Mouse (Mus musculus): ENCODE measurements at regions not wholly inside any gene's neighbourhood (a gene's known extent, or its start where the extent isn't known, plus 50 kb on each side); places are given as distances from the start of the nearest gene placed in this dataset.
"Not testable (repeated sequence)": the region's sequence is repeated elsewhere in the genome, so short reads cannot be mapped to it uniquely, and the experiment has no call there.

DNA sequence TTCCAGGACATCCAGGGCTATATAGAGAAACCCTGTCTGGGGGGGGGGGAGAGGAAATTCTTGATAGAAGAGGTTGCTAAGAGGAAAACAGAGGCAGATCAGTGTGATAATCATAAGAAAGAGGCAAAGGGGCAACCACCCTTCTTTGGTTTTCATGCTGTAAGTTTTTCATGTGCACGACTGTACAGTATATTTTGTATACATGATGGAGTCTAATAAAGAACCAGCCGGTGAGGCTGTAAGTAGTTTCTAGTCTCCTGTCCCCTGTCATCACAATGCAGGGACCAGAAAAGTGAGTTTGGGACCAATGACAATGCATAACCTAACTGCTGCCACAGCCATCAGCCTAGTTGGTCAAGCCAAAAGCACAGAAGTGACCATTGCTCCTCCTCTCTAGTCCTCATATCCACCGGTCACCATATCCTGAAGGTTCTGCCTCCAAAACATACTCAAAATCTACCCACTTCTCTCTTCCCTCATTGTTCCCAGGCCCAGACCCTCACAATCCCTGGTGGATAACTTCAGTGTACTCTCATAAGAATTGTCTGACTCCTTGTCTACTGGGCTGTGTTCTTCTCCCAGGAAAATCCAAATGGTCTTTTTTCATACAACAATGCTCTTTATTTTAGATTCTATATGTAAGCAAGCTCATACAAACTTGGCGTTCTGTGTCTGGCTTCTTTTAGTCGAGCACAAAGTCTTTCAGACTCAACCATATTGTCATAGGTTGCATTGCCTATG, 122.9 kb upstream of the Cpm start:
- DNase-seq (ENCODE audit: low read depth, low spot score): no peak
- 89% methylated on average over 5 of the region's 5 CpGs for WGBS

DNA sequence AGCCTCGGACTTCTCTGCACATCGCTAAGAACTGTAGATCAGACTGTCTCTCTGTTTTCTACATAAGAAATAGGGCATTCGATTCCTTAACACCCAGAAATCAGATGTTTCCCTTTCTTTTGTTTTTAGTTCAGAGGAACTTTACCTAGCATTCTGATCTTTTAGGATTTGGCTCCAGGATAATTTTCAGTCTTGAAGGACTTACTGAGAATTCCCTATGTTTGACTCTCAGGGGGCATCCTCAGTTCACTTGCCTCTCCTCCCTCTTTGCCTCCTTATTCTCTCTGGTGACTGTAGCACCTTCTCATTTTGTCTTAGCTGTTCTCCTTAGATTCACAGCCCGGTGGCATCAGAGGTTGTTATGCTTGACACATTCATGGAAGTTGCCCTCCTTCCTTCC, 123.8 kb upstream of the Cpm start:
- 78% methylated on average over 4 of the region's 4 CpGs for WGBS
- no peak for DNase-seq (ENCODE audit: low read depth, low spot score)

DNA sequence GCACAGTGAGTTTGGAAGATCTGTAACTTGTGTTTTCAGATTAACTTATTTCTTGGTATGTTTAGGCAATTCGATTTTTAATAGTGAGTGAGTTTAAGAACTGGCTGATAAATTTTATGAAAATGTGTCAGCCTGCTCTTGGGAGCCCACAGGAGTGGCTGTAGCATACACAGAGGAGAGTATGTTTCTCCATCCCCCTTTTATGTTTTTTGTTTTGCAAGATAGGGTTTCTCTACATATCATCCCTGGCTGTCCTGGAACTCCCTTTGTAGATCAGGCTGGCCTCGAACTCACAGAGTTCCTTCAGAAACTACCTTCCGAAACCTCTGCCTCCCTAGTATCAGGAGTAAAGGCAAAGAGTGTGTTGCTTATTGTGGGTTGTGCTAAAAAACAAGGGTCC, 124.2 kb upstream of the Cpm start:
- 84% methylated on average over 3 of the region's 3 CpGs for WGBS
- no peak for DNase-seq (ENCODE audit: low read depth, low spot score)

DNA sequence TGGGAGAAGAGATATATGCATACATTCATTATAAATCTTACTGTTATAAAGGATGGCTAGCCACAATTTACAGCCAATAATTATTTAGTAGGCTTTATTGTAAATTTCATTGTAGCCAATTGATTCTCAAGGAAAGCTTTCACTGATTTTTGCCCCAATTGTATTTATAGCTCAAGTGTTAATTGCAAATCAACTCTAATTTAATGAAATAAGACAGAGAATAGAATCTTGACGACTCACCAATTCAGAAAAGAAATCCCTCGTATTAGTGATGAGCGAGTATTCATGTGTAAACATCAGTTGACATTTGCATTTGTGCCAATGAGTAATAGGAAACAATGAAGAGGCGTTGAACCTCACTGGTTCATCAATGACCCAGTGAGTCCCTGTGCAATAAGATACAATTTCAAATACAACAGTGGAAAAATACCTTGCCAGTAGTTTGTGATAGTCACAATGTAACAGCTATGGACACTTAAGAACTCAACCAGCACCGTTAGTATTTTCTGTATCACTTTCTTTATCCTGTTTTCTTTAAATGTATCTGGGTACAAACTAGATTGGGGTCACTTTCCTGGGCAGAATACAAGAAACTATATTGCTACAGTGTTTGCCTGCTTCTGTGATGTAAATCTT, 124.6 kb upstream of the Cpsf6 start:
- whole genome bisulfite sequencing: 76% methylated on average over 5 of the region's 5 CpGs
- DNase-seq (ENCODE audit: low read depth, low spot score): no peak

DNA sequence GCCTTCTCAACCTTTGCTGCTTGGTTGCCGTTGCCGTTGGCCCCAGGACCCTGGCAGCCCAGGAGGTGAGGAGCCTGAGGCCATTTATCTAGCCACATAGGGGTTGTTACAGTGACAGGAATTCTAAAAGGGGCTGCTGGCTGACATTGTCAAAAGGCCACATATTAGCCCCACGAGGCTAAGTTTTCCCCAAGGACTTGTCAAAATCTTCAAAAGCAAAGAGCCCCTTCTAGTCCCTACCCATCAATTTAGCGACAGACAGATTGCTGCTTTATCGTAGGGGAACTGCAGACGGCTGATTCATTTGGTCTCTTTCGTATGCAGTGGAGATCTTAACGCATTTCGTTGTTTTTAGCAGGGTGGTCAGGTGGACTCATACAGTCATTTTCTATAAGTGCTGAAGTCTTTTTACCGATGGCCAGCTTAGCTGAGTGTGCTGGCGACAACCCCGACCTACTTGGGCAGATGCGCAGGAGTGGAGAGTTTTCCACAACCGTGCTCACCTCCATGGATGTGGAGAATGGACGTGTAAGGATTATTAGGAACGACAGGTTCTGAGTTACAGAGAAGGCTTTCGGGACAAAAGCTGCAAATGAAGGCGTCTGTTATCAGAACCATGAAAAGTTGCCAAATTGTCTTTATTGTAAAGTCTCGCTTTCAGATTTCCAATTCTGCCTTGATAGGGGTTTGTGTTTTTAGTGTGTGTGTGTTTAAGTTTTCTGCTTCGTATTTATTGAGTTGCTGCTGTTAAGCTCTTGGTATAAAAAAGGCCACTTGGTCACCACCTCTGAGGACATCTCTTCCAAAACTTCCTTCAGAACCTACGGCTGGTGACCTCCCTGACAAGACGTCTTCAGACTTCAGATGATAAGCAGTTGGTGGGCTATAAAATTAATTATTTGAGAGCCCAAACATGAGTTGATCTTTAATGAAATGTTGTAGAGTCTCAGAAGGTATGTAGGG, 123.7 kb upstream of the Cpsf6 start:
- WGBS: 84% methylated on average over 22 of the region's 22 CpGs
- DNase-seq (ENCODE audit: low read depth, low spot score): no peak

DNA sequence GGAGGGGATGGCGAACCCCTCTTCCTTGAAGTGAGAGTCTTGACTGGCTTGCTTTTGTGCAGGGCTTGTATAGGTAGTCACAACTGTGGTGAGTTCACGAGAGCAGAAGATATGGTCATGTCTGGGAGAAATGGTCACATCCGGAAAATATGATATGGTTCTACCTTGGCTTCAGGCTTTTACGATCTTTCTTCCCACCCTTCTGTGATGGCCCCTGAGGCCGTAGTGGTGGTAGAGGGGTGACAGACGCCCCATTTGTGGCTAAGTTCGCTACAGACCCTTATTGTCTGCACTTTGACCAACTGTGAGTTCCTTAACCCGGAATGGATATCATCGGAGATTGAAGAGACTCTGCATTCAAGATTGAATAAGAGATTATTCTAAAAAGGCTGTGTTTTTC, 122.9 kb upstream of the Cpsf6 start:
- 85% methylated on average over 9 of the region's 9 CpGs for WGBS
- no peak for DNase-seq (ENCODE audit: low read depth, low spot score)

DNA sequence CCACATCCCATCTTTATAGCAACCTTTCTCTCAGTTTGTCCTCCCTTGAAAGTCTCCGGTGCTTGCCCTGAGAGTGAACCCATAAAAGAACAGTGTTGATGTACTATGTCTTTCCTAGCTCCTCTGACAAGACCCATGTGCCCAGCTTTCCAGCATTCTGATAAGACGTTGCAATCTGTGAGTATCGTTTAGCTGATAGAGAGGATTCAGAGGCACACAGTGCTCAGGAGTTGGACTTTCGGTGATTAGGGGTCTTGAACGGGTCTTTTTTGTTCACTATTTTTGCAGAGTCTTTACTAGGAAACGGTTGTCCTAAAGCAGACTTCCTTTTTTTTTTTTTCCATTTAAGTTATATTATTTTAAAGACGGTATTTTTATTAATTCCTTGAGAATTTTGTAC, 122.3 kb upstream of the Cpsf6 start:
- WGBS: 77% methylated on average over 7 of the region's 7 CpGs
- DNase-seq (ENCODE audit: low read depth, low spot score): no peak

DNA sequence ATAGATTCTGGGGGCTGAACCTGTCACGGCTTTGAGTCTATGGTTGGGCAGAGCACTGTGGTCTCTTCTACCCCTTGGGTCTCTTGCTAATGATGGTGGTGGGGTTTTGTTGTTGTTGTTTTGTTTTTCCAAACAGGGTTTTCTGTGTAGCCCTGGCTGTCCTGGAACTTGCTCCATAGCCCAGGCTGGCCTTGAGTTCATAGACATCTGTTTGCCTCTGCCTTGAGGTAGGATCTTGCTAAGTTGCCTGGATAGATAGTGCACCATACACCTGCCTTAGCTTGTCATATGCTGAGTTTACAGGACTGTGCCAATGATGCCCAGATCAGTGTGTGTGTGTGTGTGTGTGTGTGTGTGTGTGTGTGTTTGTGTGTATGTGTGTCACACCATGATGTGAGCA, 121.6 kb upstream of the Cpsf6 start:
- DNase-seq (ENCODE audit: low read depth, low spot score): no peak
- 88% methylated on average over 1 of the region's 1 CpGs for WGBS

DNA sequence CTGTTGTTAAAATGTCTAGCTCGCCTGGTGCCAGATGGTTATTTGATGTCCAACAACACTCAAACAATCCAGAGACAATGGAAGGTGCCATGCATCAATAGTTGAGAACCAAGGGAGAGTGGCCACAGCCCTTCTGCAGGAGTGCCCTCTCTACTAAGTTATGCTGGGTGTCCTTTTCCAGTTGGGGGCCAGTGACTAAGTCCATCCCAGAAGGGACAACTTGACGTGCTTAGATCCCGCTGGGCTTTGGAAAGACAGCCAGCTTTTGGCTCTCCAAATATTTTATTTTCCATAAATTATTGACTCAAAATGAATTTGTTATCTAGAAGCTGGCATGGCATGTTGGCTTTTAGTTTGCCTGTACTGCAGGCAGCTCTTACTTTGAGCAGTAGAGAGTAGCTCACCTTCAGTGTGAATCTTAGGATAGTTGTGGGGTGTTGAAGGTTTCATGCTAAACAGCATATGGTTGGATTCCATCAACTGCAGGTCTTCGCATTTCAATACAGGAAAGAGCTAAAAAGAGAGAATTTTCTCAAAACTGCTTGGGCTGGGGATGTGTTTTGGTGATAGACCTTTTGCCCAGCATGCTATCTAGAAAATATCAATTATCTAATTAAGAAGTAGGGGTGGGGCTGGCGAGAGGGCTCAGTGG, 120.8 kb upstream of the Cpsf6 start:
- no peak for DNase-seq (ENCODE audit: low read depth, low spot score)
- WGBS: 86% methylated on average over 5 of the region's 5 CpGs

DNA sequence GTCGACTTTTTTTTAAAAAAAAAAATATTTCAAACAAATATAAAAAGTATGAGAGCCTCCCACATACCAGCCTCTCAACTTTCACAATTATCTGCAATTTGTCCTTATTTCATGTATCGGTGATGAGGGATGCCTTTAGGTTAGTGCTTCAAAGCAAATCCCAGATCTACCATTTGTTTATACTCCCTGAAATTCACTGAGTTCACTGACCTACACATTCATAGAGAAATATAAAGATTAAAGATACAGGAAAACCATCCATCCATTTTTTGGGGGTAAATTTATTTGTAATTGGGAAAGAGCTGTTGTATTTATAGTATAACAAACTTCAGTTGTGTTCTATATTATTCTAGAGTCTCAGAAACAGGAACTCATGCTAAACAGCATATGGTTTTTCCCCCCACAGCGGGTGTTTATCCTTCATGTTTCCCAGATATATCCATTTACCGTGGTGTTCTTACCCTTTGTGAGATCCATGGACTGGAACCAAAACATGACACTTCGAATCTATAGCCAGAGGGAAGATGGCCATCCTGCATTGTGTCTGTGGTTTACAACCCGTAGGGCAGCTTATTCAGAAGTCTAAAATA, 120.1 kb upstream of the Cpsf6 start:
- 86% methylated on average over 6 of the region's 6 CpGs for WGBS
- no peak for DNase-seq (ENCODE audit: low read depth, low spot score)

DNA sequence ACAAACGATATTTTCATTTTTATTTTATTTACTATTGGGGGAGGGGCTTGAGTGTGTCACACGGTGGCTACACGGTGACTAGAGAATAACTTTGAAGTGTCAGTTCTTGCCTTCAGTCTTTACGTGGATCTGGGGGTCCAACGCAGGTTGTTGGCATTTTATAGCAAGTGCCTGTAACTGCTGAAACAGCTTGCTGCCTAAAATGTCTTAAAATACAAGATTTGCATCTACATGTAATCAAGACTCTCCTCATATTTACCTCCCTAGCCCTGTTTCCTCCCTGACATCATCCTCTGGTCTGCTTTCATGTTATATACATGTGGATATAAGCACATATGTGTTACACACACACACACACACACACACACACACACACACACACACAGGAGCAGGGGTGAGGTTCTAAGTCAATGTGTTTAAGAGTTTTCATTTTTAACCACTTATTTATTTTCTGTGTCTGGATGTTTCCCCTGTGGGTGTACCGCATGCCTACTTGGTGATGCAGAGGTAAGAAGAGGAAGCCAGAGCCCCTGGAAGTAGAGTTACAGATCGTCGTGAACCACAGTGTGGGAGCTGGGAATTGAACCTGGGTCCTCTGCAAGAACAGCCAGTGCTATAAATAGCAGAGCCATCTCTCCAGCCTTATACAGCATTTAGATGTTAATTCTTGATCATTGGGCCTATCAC, 119.5 kb upstream of the Cpsf6 start:
- 79% methylated on average over 8 of the region's 8 CpGs for WGBS
- DNase-seq (ENCODE audit: low read depth, low spot score): no peak

DNA sequence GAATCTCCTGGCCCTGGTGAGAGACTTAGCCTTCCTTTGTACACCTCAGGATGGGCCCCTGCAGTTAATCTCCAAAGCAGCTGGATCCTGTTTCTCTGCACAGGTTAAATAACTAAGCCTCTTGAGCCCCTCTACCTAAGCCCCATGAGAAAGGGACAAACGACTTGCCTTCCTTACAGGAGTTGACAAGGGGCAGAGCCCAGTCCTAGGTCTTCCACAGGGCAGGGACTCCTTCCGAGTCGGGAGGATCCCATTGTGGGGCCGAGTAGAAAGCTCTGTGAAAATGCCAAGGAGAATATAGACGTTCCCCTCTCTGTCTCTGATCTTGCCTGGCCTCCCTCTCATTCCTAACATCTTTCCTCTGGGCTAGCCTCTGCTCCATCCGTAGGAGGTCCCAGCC, 118.7 kb upstream of the Cpsf6 start:
- no peak for DNase-seq (ENCODE audit: low read depth, low spot score)
- 77% methylated on average over 6 of the region's 6 CpGs for WGBS

DNA sequence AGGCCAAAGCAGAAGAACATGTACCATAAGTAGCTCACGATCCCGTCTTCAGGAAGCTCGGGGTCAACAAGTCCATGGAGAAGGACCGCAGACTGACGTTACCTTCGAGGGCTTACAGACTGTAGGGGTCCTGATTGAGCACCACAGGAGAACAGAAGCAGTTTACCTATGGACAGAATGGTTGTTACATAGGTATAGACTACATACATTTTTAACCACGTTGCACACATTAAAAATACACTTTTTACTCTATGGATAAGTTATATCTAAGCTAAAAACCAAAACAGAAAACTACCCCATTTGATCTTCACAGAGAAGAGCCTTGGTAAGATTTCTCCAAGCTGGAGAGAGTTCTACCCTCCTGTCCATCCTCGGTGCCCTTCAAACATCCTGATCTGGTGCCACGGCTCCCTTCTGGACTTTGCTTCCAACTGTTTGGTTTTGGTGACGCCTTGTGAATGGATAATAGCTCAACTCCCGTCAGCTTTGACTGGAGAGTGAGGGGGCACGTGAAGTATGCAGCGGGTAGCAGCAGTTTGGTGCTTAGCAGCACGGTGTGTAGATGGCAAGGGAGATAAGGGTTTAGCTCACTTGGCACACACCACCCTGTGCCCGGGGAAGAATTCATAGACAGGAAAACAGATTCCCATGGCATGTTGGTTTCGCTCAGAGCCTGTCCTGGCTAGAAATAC, 117.9 kb upstream of the Cpsf6 start:
- no peak for DNase-seq (ENCODE audit: low read depth, low spot score)
- 58% methylated on average over 16 of the region's 16 CpGs for WGBS

DNA sequence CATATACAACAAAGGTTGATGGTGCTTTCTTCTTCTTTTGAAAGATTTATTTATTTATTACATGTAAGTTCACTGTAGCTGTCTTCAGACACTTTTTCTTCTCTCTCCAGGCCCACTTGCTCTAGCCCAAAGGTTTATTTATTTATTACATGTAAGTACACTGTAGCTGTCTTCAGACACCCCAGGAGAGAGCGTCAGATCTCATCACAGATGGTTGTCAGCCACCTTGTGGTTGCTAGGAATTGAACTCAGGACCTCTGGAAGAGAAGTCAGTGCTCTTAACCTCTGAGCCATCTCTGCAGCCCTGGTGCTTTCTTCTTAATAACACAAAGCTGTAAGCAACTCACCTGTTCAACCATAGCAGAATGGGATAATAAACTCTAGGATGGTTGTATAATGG, 117.3 kb upstream of the Cpsf6 start:
- not testable (repeated sequence) for DNase-seq (ENCODE audit: low read depth, low spot score)
- 85% methylated on average over 1 of the region's 1 CpGs for WGBS

DNA sequence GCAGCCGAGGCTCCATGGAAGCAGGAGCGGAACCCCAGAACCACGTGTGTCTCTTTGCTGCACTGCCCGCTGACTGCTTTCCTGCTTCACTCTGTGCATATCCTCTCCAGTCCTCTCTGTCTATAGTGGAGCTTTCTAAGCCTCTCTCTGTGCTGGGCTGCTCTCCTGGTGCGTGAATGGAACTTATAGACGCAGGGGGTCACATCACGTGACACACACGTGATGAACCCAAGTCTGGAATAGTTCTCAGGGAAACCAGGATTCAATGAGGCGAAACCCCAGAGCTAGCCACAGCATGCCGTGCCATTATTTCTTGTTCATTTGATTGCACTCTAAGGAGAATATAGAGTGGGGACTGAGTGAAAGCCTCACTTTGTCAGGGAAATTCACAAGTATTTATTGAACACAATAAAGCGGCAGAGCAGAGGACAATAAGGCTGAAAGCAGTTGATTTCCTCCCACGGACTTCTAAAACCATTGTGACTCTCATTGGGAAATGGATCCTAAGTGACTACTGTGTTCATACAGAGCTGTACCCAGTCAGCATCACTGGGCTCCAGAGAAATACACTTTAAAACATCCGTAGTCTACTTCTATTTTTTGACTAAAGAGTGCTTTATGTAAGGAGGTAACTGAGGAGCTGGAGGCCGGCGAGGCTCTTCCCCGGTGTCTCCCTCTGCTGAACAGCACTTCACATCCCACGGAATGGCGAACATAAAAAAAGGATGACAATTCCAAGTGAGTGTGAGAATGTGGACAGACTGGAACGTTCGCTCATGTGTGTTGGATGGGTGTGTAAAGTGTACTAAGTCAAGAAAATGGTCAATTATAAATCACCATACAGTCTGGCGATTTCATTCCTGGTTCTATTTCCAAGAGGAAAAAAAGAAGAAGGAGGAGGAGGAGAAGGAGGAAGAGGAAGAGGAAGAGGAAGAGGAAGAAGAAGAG, 116.5 kb upstream of the Cpsf6 start:
- no peak for DNase-seq (ENCODE audit: low read depth, low spot score)
- 83% methylated on average over 21 of the region's 21 CpGs for WGBS

DNA sequence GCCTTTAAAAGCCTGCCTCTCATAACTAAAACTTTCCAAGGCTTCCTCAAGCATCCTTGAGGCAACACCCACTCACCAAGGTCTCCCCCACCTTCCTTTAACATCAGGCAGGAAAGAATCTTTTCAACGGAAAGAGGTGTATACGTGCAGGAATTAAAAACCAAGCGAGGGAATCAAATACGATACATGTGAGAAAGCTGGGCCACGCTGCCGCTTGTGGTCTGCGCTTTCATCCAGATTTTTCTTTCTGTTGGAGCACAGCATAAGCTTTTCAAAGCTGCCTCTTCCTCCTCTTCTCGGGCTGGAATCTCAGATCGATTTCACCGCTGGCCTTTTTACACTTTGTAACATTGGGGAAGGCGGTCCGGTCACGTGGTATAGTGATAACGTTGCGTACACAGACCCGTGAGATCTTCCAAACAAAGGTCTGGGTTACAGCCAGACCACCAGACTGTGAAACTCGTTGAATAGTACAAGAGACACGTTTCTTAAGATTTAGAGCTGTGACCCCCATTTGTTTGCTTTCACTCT, 114.4 kb upstream of the Cpsf6 start:
- WGBS: 13% methylated on average over 18 of the region's 18 CpGs
- DNase-seq (ENCODE audit: low read depth, low spot score): no peak

DNA sequence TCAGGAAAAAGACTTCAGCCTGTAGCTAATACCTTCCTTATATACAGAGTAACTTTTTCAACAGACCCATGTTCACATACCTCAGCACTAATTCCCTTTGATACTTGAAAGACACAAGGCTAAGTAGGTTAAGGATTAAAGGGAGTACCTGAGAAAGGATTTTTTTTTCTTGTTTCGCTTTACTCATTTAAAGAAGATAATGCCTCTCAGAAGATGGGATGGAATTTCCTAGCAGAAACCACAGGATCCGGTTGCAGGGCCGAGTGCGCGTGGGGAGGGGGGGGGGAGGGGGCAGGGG, 114.0 kb upstream of the Cpsf6 start:
- 31% methylated on average over 2 of the region's 5 CpGs for WGBS
- DNase-seq (ENCODE audit: low read depth, low spot score): no peak
